Mouse (Mus musculus) CH12.LX (cell line): Measurements from ENCODE around the gene Sdhaf2. TPM values are rescaled to one million over a fixed set of nuclear protein-coding genes. Genes with fewer than 3 reads are reported as not detected.

Experiments used
- DNase-seq: peaks from one replicate; pipeline ENCODE4 v3.0.0-alpha.2; 2013; ENCODE audit errors: extremely low read depth
- H3K27ac ChIP-seq: 2 replicates; pipeline ENCODE4 v1.5.1; 2012; ENCODE audit warnings: low read depth, mild to moderate bottlenecking, control low read depth, moderate library complexity; ENCODE audit not compliant: insufficient read depth
- H3K27me3 ChIP-seq: replicated peaks from 2 replicates; pipeline ENCODE3; 2012; ENCODE audit warnings: inconsistent platforms
- H3K36me3 ChIP-seq, 2 experiments: replicated peaks in 1 of 2; 2 replicates each; pipeline versions ENCODE3 to v1.6.1; 2012; ENCODE audit warnings: inconsistent platforms in 1 of 2, low read length in 1 of 2, mild to moderate bottlenecking in 1 of 2, mixed read lengths in 1 of 2, moderate library complexity in 1 of 2; ENCODE audit not compliant: control insufficient read depth in 1 of 2, insufficient read depth in 1 of 2
- H3K4me1 ChIP-seq, 2 experiments: 2 replicates each; pipeline ENCODE4 v1.6.1; 2012; ENCODE audit warnings: inconsistent platforms in 1 of 2, moderate library complexity in 1 of 2; ENCODE audit not compliant: insufficient read depth in 2 of 2, control insufficient read depth in 1 of 2
- H3K4me2 ChIP-seq: 2 replicates; pipeline ENCODE4 v1.6.1; 2012; ENCODE audit warnings: low read depth, mild to moderate bottlenecking, control low read depth; ENCODE audit not compliant: poor library complexity, insufficient read depth, severe bottlenecking
- H3K4me3 ChIP-seq, 3 experiments: fragments of 150-350 bp in 1 of 3; sonication (generic) in 1 of 3; replicated peaks in 1 of 3; 2 replicates each; pipeline versions ENCODE3 to v1.5.1; 2011 to 2012; ENCODE audit warnings: low read depth in 2 of 3, low read length in 2 of 3, mild to moderate bottlenecking in 2 of 3, moderate library complexity in 2 of 3, control low read depth in 1 of 3, improper control_type of control experiment in 1 of 3, inconsistent platforms in 1 of 3, mixed read lengths in 1 of 3; ENCODE audit not compliant: poor library complexity in 1 of 3
- H3K79me2 ChIP-seq: replicated peaks from 2 replicates; pipeline ENCODE4 v1.6.1; 2012; ENCODE audit warnings: mild to moderate bottlenecking, moderate library complexity; ENCODE audit not compliant: control insufficient read depth, poor library complexity, insufficient read depth, severe bottlenecking; ENCODE audit errors: extremely low read depth
- H3K9ac ChIP-seq: 2 replicates; pipeline ENCODE4 v1.6.1; 2012; ENCODE audit warnings: low read depth, mild to moderate bottlenecking, control low read depth, moderate library complexity; ENCODE audit not compliant: insufficient read depth
- H3K9me3 ChIP-seq: replicated peaks from 2 replicates; pipeline ENCODE3; 2012; ENCODE audit warnings: low read length, inconsistent platforms, mixed read lengths
- BHLHE40 ChIP-seq: IDR thresholded peaks from 2 replicates; pipeline ENCODE4 v1.6.1; 2011; ENCODE audit warnings: mild to moderate bottlenecking, low read depth, low read length, improper control_type of control experiment
- CHD2 ChIP-seq: IDR thresholded peaks from 2 replicates; pipeline ENCODE4 v1.6.1; 2011; ENCODE audit warnings: low read length, improper control_type of control experiment
- ELF1 ChIP-seq: IDR thresholded peaks from 2 replicates; pipeline ENCODE4 v1.6.1; 2014; ENCODE audit warnings: low read depth, mild to moderate bottlenecking, inconsistent platforms, low read length, improper control_type of control experiment
- EP300 ChIP-seq: IDR thresholded peaks from 2 replicates; pipeline ENCODE4 v1.6.1; 2011; ENCODE audit warnings: low read length, improper control_type of control experiment
- GABPA ChIP-seq: IDR thresholded peaks from 2 replicates; pipeline ENCODE4 v1.6.1; 2012; ENCODE audit warnings: low read depth, low read length, improper control_type of control experiment, inconsistent platforms; ENCODE audit not compliant: insufficient replicate concordance
- HCFC1 ChIP-seq: IDR thresholded peaks from 2 replicates; pipeline ENCODE4 v1.6.1; 2012; ENCODE audit warnings: low read depth, mild to moderate bottlenecking, inconsistent platforms, low read length, improper control_type of control experiment
- JUN ChIP-seq: IDR thresholded peaks from 2 replicates; pipeline ENCODE4 v1.6.1; 2011; ENCODE audit warnings: low read depth, mild to moderate bottlenecking, low read length, improper control_type of control experiment, moderate library complexity; ENCODE audit not compliant: insufficient read depth
- JUND ChIP-seq: conservative IDR thresholded peaks from 2 replicates; pipeline ENCODE4 v1.6.1; 2011; ENCODE audit warnings: low read depth, low read length, improper control_type of control experiment
- KAT2A ChIP-seq: IDR thresholded peaks from 2 replicates; pipeline ENCODE4 v1.6.1; 2012; ENCODE audit warnings: low read length, improper control_type of control experiment, inconsistent platforms; ENCODE audit not compliant: insufficient replicate concordance
- MXI1 ChIP-seq: IDR thresholded peaks from 2 replicates; pipeline ENCODE4 v1.6.1; 2011; ENCODE audit warnings: mild to moderate bottlenecking, low read depth, low read length, improper control_type of control experiment
- NELFE ChIP-seq: IDR thresholded peaks from 2 replicates; pipeline ENCODE4 v1.6.1; 2011; ENCODE audit warnings: low read depth, low read length, improper control_type of control experiment
- PAX5 ChIP-seq: IDR thresholded peaks from 2 replicates; pipeline ENCODE4 v1.6.1; 2012; ENCODE audit warnings: low read length, inconsistent platforms, mixed read lengths
- RAD21 ChIP-seq: IDR thresholded peaks from 2 replicates; pipeline ENCODE4 v1.6.1; 2011; ENCODE audit warnings: low read depth, mild to moderate bottlenecking, low read length, improper control_type of control experiment, moderate library complexity
- SMC3 ChIP-seq: IDR thresholded peaks from 2 replicates; pipeline ENCODE4 v1.6.1; 2011; ENCODE audit warnings: low read depth, low read length, improper control_type of control experiment
- UBTF ChIP-seq: IDR thresholded peaks from 2 replicates; pipeline ENCODE4 v1.6.1; 2012; ENCODE audit warnings: low read depth, mild to moderate bottlenecking, inconsistent platforms, low read length, improper control_type of control experiment, moderate library complexity
- USF1 ChIP-seq: IDR thresholded peaks from 2 replicates; pipeline ENCODE4 v1.6.1; 2014; ENCODE audit warnings: low read depth, mild to moderate bottlenecking, inconsistent platforms, low read length, improper control_type of control experiment
- ZC3H11A ChIP-seq: IDR thresholded peaks from 2 replicates; pipeline ENCODE4 v1.6.1; 2012; ENCODE audit warnings: low read depth, mild to moderate bottlenecking, inconsistent platforms, low read length, improper control_type of control experiment
- ZMIZ1 ChIP-seq: IDR thresholded peaks from 2 replicates; pipeline ENCODE4 v1.6.1; 2012; ENCODE audit warnings: low read depth, mild to moderate bottlenecking, inconsistent platforms, low read length, improper control_type of control experiment
- dilution Hi-C: fragments of 300-500 bp; cut with MboI; formaldehyde crosslinking; loops from 2 replicates; pipeline ENCODE4 v1.14.3; 2020; ENCODE audit warnings: low sequenced_read_pairs; ENCODE audit not compliant: extremely low pct_unique_long_range_greater_than_20kb, extremely low pct_ligation_motif_present
- in situ Hi-C: fragments of 300-500 bp; cut with MboI; formaldehyde crosslinking; loops from 3 replicates; pipeline ENCODE4 v1.14.3; 2019; ENCODE audit warnings: low sequenced_read_pairs, low pct_ligation_motif_present, low pct_unique_long_range_greater_than_20kb, mixed read lengths
- polyA plus RNA-seq: library from polyadenylated mRNA; unstranded; fragments of >175 nt; gene quantifications from 2 replicates; pipeline ENCODE4 v1.2.1, GENCODE M21; 2012; ENCODE audit warnings: low read depth; ENCODE audit not compliant: insufficient read length
- total RNA-seq, 2 experiments: library from RNA; depleted of rRNA; stranded (reverse); fragments of 300-350 nt in 1 of 2; fragments of >200 nt in 1 of 2; gene quantifications; 2 replicates each; pipeline ENCODE4 v1.2.3; 2012 to 2014

Sdhaf2 gene
- total and polyA plus RNA-seq, 3 experiments: 31.7 to 96.0 (median 57.3) TPM

DNA sequence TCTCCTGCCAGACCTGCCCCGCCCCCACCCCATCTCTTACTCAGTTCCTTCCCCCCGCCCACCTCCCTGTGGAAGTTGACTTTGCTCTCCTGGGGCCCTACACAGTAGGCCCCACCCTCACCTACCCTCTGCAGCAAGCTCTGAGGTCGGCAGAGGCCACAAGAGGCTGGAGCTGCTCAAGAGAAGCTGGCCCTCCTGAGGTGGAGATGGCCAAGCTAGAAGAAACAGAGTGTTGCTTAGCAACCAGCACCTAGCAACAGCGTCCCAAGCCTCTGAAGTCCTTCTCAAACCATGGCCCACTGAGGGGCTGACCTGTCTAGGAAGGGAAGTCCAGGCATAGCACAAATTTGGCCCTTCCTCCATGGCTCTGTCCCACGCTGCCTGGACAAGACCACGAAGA is 43.2 kb downstream of the Sdhaf2 start, which contains the start of gene Ppp1r32:
TSS of gene Ppp1r32 (minus strand) at position 226 of the 400 bp plus-strand sequence.
- no peaks in the 10 kb centered on the region for H3K36me3 ChIP-seq
- dilution Hi-C loops (no loop called here), in situ Hi-C loops (no loop called here)
- H3K27ac ChIP-seq: no peak within 1 kb of the TSS
- no peak within 1 kb of the TSS for H3K9ac ChIP-seq
- H3K4me1 ChIP-seq: peaks cover 3 to 19% of the 10 kb centered on the region in 2 experiments
- no peaks in the 10 kb centered on the region for H3K79me2 ChIP-seq
- no peak for TF ChIP-seq ZC3H11A
- TF ChIP-seq MXI1: peak; percentile 38; the same call in 1 of the 2 replicates
- H3K9me3 ChIP-seq: no peaks in the 10 kb centered on the region
- peak; percentile 15 for DNase-seq
- H3K4me3 ChIP-seq: no peak within 1 kb of the TSS
- no peak within 1 kb of the TSS for H3K4me2 ChIP-seq
- peaks cover 2% of the 10 kb centered on the region for H3K27me3 ChIP-seq

DNA sequence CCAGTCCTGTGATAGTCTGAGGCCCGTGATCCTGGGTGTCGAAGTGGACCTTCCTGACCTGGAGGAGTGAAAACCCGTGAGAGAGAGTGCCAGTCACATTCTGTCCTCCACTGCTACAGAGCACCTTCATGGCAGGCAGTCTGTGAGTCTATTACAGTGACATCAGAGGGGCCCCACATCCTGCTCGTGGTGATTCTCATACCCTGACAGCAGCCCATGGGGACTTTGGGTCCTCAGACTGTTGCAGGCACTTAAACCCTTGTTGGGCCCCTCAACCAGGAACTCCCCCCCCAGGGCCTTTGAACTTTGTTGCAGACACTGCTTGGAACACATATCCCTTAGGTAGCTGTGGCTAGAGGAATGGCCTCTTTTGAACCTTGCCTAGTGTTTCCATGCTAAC is 46.4 kb downstream of the Sdhaf2 start:
- DNase-seq: peak; percentile 17
- Histone ChIP-seq H3K4me2 (no peak overlapping the region), H3K79me2 (no peaks in the 10 kb centered on the region), H3K4me3 (no peak overlapping the region), H3K27ac (no peak overlapping the region), H3K9me3 (no peaks in the 10 kb centered on the region), H3K4me1 (peaks cover 3 to 19% of the 10 kb centered on the region in 2 experiments), H3K27me3 (peaks cover 2% of the 10 kb centered on the region), H3K9ac (no peak overlapping the region), H3K36me3 (no peaks in the 10 kb centered on the region)
- no peak for TF ChIP-seq NELFE
- TF ChIP-seq USF1: no peak
- TF ChIP-seq SMC3: no peak
- TF ChIP-seq JUND: no peak
- no peak for TF ChIP-seq UBTF
- TF ChIP-seq CHD2: no peak
- TF ChIP-seq ZMIZ1: no peak
- no peak for TF ChIP-seq RAD21
- TF ChIP-seq JUN: no peak
- no peak for TF ChIP-seq PAX5
- TF ChIP-seq HCFC1: no peak
- TF ChIP-seq KAT2A: no peak
- no peak for TF ChIP-seq BHLHE40
- TF ChIP-seq GABPA: no peak
- TF ChIP-seq ELF1: no peak
- TF ChIP-seq EP300: no peak
- in situ Hi-C loops (no loop called here), dilution Hi-C loops (no loop called here)
